Mouse (Mus musculus) megakaryocyte-erythroid progenitor cell, adult 5 weeks (primary cell): ENCODE measurements around the gene Prmt7. TPM values are rescaled to one million over a fixed set of nuclear protein-coding genes. Genes with fewer than 3 reads are reported as not detected.

Experiments used
- polyA plus RNA-seq: library from polyadenylated mRNA; stranded (reverse); fragments of >175 nt; gene quantifications from 2 replicates; pipeline ENCODE4 v1.2.3, GENCODE M21; 2012

Gene Prmt7
- 26.8 and 28.8 TPM in 2 replicates for polyA plus RNA-seq

DNA sequence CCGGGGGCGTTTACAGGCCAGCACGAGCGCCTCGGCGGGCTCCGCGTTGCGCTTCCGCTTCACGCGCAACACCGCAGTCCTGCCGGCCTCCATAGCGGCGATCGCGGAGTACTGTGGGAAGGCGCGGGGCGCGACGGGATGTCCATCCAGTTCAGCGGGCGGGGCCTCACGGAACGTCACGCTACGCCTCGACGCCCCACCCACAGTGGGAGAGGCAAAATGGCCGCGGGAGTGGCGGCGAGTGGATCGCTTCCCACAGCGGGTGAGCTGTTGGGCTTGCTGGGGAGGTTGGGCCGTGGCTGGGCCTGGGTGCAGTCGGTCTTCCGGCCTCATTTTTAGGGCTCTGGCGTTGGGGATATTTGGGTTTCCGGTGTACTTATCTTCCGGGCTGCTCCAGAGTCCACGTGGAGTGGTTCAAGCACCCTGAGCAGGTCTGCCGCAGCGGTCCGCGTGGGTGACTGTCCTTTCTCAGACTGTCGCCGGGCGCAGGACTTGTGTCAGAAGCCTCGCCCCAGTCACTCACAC lies at the start of gene Prmt7, which contains the start of gene Slc7a6os:
Gene Prmt7, plus strand, starts transcription at position 116 of the 525 bp plus-strand sequence.
Gene Slc7a6os, minus strand, starts transcription at position 115 of the 525 bp plus-strand sequence.

DNA sequence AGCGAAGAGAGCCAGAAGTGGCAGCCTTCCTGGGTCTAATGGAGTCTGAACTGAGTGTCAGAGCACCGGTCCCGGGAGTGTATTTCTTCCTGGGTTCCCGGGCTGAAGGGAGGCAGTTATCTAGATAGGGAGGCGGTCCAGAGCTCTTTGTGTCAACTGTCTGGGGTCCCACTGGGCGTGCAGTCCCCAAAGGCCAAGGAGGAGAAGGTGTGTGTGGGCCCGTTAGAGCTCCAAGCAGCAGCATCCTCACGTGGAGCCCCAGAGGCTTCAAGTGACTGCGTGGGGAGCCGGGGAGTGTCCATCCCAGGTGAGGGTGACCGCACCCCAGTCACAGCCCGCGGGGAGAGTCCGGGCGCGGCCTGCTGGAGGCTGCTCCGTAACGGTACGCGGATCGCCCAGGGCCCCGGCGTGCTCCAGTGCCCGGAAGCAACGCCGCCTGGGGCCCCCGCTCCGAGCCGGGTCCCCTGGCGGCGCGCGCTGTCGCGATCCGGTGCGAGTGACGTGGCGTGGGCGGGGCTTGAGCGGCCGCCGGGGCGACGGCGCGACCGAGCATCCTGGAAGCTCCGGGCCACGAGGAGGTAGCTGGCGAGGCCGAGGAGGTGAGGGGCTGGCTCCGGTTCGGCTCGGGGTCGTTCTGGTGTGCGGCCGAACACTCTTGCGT lies 42.2 kb upstream of the Prmt7 start, which contains the start of gene Slc7a6:
Gene Slc7a6, plus strand, starts transcription at position 502 of the 661 bp plus-strand sequence.

Other genes starting within 250 kb of the Prmt7 start
- 10.0 and 12.7 TPM in 2 replicates for gene Slc12a4, start 244.8 kb upstream of the Prmt7 start, polyA plus RNA-seq
- not detected in 2 replicates for gene Dpep3, start 231.5 kb upstream of the Prmt7 start, polyA plus RNA-seq
- gene Dus2, start 219.6 kb upstream of the Prmt7 start, polyA plus RNA-seq, result 3.3 and 4.1 TPM in 2 replicates
- not detected in 2 replicates for gene Dpep2nb, start 205.0 kb upstream of the Prmt7 start, polyA plus RNA-seq
- 25.8 and 27.4 TPM in 2 replicates for gene Ddx28, start 199.1 kb upstream of the Prmt7 start, polyA plus RNA-seq
- gene Nfatc3, start 152.1 kb upstream of the Prmt7 start, polyA plus RNA-seq, result 11.1 and 13.5 TPM in 2 replicates
- gene Esrp2, start 74.0 kb upstream of the Prmt7 start, polyA plus RNA-seq, result 0.71 and 3.2 TPM in 2 replicates
- 11.0 and 14.7 TPM in 2 replicates for gene Pla2g15, start 60.5 kb upstream of the Prmt7 start, polyA plus RNA-seq
- 11.6 and 15.8 TPM in 2 replicates for gene Slc7a6, start 42.1 kb upstream of the Prmt7 start, polyA plus RNA-seq
- 29.0 and 42.4 TPM in 2 replicates for gene Slc7a6os, start within 50 bp of the Prmt7 start, polyA plus RNA-seq
- 0.20 and 0.26 TPM in 2 replicates for gene Smpd3, start 127.1 kb downstream of the Prmt7 start, polyA plus RNA-seq
- 1.5 and 1.6 TPM in 2 replicates for gene Zfp90, start 204.4 kb downstream of the Prmt7 start, polyA plus RNA-seq